Mouse (Mus musculus): ENCODE measurements at regions not wholly inside any gene's neighbourhood (a gene's known extent, or its start where the extent isn't known, plus 50 kb on each side); places are given as distances from the start of the nearest gene placed in this dataset.
A peak's percentile ranks its signal among the peaks of the same experiment; 100 is the strongest.

DNA sequence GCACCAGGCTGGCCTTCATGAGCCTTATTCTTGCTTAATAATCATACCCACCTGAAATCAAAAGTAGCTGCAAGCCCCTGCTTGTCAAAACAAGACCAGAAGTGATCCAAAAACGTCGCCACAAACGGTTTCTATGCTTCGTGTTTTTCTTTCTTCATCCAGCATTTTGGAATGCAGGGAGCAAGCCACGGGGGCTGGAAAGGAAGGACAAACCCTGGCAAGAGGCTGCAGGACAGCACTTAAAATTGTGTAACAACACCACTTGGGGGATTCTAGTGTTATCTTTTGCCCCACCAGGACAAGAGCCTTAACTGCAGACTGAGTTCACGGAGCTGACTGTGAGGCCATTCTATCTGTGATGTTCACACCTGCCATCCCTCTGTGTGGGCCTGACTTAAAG, 120.5 kb upstream of the Dyrk2 start:
- 57% methylated on average over 6 of the region's 6 CpGs for WGBS
- H3K27ac ChIP-seq, result no peak overlapping the region
- H3K79me2 ChIP-seq (replicated peaks; ENCODE audit: control insufficient read depth, insufficient read depth, low read length), result no peaks in the 10 kb centered on the region
- H3K27me3 ChIP-seq (ENCODE audit: control insufficient read depth, insufficient read depth, low read length), result no peaks in the 10 kb centered on the region
- TF ChIP-seq CTCF (IDR thresholded peaks at IDR 0.05) (no peak), EP300 (IDR thresholded peaks at IDR 0.05; ENCODE audit: insufficient read depth, low read depth, low read length) (no peak), POLR2A (IDR thresholded peaks at IDR 0.05; ENCODE audit: insufficient read depth, low read depth, low read length) (no peak)
- H3K4me3 ChIP-seq, result no peak overlapping the region
- no peaks in the 10 kb centered on the region for H3K36me3 ChIP-seq (ENCODE audit: control insufficient read depth, insufficient read depth, low read length)
- peaks cover 2% of the 10 kb centered on the region; the same call in 1 of the 2 replicates for H3K4me1 ChIP-seq (ENCODE audit: control insufficient read depth, insufficient read depth, low read length)
- DNase-seq, result peak; percentile 36 to 41
- H3K9ac ChIP-seq (ENCODE audit: low read depth, low read length), result no peak overlapping the region
- intact Hi-C loops (cut with DNase I), result loop anchor here (5.0 kb wide), 1 partner anchor 72 kb away; no protein-coding TSS in a partner anchor

DNA sequence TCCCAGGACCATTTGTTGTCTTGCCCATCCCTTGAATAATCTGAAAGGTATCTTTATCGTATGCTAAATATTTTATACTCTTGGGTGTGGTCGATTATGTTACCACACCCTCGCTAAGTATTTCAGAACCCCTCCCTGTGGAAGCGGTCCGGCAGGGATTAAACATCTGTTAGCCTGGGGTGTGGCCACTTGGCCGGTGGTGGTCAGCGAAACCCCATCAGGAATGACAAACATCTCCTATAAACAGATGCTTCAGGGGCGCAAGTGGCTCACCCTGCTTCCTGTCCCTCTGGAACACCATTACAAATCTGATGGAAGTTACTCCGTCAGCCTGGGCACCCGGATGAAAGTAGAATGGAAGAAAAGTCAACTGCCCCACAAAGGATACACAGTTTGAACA, 119.8 kb upstream of the Dyrk2 start:
- Histone ChIP-seq H3K36me3 (ENCODE audit: control insufficient read depth, insufficient read depth, low read length) (no peaks in the 10 kb centered on the region), H3K4me1 (ENCODE audit: control insufficient read depth, insufficient read depth, low read length) (peaks cover 2% of the 10 kb centered on the region; the same call in 1 of the 2 replicates), H3K27ac (no peak overlapping the region), H3K27me3 (ENCODE audit: control insufficient read depth, insufficient read depth, low read length) (no peaks in the 10 kb centered on the region), H3K9ac (ENCODE audit: low read depth, low read length) (no peak overlapping the region), H3K4me3 (no peak overlapping the region), H3K79me2 (replicated peaks; ENCODE audit: control insufficient read depth, insufficient read depth, low read length) (no peaks in the 10 kb centered on the region)
- TF ChIP-seq CTCF (IDR thresholded peaks at IDR 0.05) (no peak), EP300 (IDR thresholded peaks at IDR 0.05; ENCODE audit: insufficient read depth, low read depth, low read length) (no peak), POLR2A (IDR thresholded peaks at IDR 0.05; ENCODE audit: insufficient read depth, low read depth, low read length) (no peak)
- DNase-seq, result no peak
- intact Hi-C loops (cut with DNase I), result loop anchor here (5.0 kb wide), 1 partner anchor 72 kb away; no protein-coding TSS in a partner anchor
- 59% methylated on average over 10 of the region's 10 CpGs for WGBS

DNA sequence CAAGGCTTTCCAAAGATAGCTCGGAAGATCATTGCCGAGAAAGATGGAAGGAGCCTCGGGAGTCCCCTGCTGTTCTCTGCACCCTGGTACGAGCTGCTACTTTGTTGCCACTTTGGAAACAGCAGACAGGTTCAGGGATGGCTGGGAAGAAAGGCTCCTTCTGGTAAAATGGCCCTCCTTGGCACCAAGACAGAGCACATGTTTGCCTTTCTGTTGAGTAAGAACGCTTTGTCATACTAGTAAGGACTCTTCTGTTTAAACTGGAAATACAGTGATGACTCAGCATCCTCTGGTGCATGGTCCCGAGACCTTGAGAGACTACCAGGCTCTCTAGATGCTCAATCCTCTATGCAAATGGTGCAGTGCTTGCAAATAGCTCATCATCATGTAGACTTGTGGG, 118.2 kb upstream of the Dyrk2 start:
- H3K79me2 ChIP-seq (replicated peaks; ENCODE audit: control insufficient read depth, insufficient read depth, low read length), result no peaks in the 10 kb centered on the region
- peaks cover 2% of the 10 kb centered on the region; the same call in 1 of the 2 replicates for H3K4me1 ChIP-seq (ENCODE audit: control insufficient read depth, insufficient read depth, low read length)
- no peak overlapping the region for H3K4me3 ChIP-seq
- TF ChIP-seq CTCF (IDR thresholded peaks at IDR 0.05) (no peak), EP300 (IDR thresholded peaks at IDR 0.05; ENCODE audit: insufficient read depth, low read depth, low read length) (no peak), POLR2A (IDR thresholded peaks at IDR 0.05; ENCODE audit: insufficient read depth, low read depth, low read length) (no peak)
- intact Hi-C loops (cut with DNase I), result no loop called here
- no peak for DNase-seq
- H3K36me3 ChIP-seq (ENCODE audit: control insufficient read depth, insufficient read depth, low read length), result no peaks in the 10 kb centered on the region
- H3K27me3 ChIP-seq (ENCODE audit: control insufficient read depth, insufficient read depth, low read length), result no peaks in the 10 kb centered on the region
- no peak overlapping the region for H3K9ac ChIP-seq (ENCODE audit: low read depth, low read length)
- H3K27ac ChIP-seq, result no peak overlapping the region
- 87% methylated on average over 6 of the region's 6 CpGs for WGBS

DNA sequence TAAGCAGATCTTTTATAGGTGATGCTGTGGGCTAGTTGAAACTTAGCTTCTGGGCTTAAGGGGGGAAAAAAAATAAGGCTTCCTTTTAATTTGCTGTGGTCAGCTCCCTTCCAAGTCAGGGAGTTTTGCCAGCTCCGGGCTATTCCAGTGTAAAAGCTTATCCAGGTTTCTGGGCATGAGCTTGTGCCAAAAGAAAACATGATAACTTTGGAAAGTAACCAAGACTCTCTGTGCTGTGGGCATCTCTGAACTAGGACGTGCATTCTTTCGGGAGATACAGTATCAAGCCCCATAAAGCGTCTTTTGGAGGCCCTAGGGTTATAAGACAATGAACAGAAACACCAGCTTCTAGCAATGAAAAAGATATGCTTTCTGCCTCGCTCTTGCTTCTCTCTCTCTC, 114.6 kb upstream of the Dyrk2 start:
- intact Hi-C loops (cut with DNase I), result no loop called here
- Histone ChIP-seq H3K79me2 (replicated peaks; ENCODE audit: control insufficient read depth, insufficient read depth, low read length) (no peaks in the 10 kb centered on the region), H3K9ac (ENCODE audit: low read depth, low read length) (no peak overlapping the region), H3K4me3 (no peak overlapping the region), H3K27ac (no peak overlapping the region), H3K4me1 (ENCODE audit: control insufficient read depth, insufficient read depth, low read length) (no peaks in the 10 kb centered on the region), H3K27me3 (ENCODE audit: control insufficient read depth, insufficient read depth, low read length) (no peaks in the 10 kb centered on the region), H3K36me3 (ENCODE audit: control insufficient read depth, insufficient read depth, low read length) (no peaks in the 10 kb centered on the region)
- no peak for DNase-seq
- 41% methylated on average over 5 of the region's 5 CpGs for WGBS
- TF ChIP-seq EP300 (IDR thresholded peaks at IDR 0.05; ENCODE audit: insufficient read depth, low read depth, low read length), result no peak
- no peak for TF ChIP-seq POLR2A (IDR thresholded peaks at IDR 0.05; ENCODE audit: insufficient read depth, low read depth, low read length)

DNA sequence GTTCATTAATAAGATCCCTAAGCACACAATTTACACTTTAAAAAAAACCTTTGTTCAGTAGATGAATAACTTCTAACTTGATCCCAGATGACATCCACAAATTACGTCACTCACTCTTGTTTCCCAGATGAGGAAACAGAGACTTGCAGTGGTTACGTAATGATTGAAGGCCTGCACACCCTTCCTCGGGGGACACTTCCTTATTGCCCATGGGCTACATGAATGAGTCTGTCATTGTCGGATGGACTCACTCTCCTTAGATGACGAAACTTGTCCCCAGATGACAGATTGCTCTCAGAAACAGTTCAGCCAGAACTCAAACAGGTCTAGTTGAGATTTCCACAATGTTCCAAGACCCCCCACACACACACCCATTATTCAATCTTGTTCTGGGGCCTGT, 111.4 kb upstream of the Dyrk2 start:
- H3K4me3 ChIP-seq, result no peak overlapping the region
- no peaks in the 10 kb centered on the region for H3K36me3 ChIP-seq (ENCODE audit: control insufficient read depth, insufficient read depth, low read length)
- no peaks in the 10 kb centered on the region for H3K27me3 ChIP-seq (ENCODE audit: control insufficient read depth, insufficient read depth, low read length)
- peaks cover 2% of the 10 kb centered on the region; the same call in 1 of the 2 replicates for H3K4me1 ChIP-seq (ENCODE audit: control insufficient read depth, insufficient read depth, low read length)
- H3K9ac ChIP-seq (ENCODE audit: low read depth, low read length), result no peak overlapping the region
- H3K79me2 ChIP-seq (replicated peaks; ENCODE audit: control insufficient read depth, insufficient read depth, low read length), result no peaks in the 10 kb centered on the region
- WGBS, result 70% methylated on average over 5 of the region's 5 CpGs
- no peak overlapping the region for H3K27ac ChIP-seq
- TF ChIP-seq POLR2A (IDR thresholded peaks at IDR 0.05; ENCODE audit: insufficient read depth, low read depth, low read length) (no peak), CTCF (IDR thresholded peaks at IDR 0.05) (no peak), EP300 (IDR thresholded peaks at IDR 0.05; ENCODE audit: insufficient read depth, low read depth, low read length) (no peak)
- intact Hi-C loops (cut with DNase I), result no loop called here
- DNase-seq, result no peak

DNA sequence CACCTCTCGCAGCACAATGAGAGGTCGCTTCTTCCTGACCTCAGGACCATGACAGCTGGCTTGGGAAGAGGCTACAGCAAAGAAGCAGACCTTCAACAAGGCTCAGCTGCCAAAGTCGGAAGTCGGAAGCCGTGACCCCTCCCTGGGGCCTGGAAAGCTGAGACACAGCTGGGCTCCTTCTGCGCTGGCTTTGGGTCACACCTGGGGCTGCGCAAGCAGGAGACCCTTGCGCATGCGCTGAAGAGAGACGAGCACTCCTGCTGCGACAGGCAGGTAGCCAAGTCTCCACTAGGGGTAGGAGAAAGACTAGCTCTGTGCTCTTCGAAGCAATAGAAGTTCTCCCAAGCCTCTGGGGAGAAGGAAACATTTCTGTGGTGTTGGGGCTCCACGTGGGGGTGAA, 109.3 kb upstream of the Dyrk2 start:
- Histone ChIP-seq H3K36me3 (ENCODE audit: control insufficient read depth, insufficient read depth, low read length) (no peaks in the 10 kb centered on the region), H3K4me3 (no peak overlapping the region), H3K27me3 (ENCODE audit: control insufficient read depth, insufficient read depth, low read length) (no peaks in the 10 kb centered on the region), H3K9ac (ENCODE audit: low read depth, low read length) (no peak overlapping the region), H3K79me2 (replicated peaks; ENCODE audit: control insufficient read depth, insufficient read depth, low read length) (no peaks in the 10 kb centered on the region), H3K4me1 (ENCODE audit: control insufficient read depth, insufficient read depth, low read length) (peaks cover 2% of the 10 kb centered on the region; the same call in 1 of the 2 replicates), H3K27ac (no peak overlapping the region)
- WGBS, result 59% methylated on average over 13 of the region's 13 CpGs
- intact Hi-C loops (cut with DNase I), result no loop called here
- TF ChIP-seq EP300 (IDR thresholded peaks at IDR 0.05; ENCODE audit: insufficient read depth, low read depth, low read length) (no peak), CTCF (IDR thresholded peaks at IDR 0.05) (no peak), POLR2A (IDR thresholded peaks at IDR 0.05; ENCODE audit: insufficient read depth, low read depth, low read length) (no peak)
- no peak for DNase-seq

Measured in heart, adult 2 months (tissue).